Mouse (Mus musculus) bone marrow, adult 2 months (tissue): ENCODE results near the gene Foxn2. TPM values are rescaled to one million over a fixed set of nuclear protein-coding genes. Genes with fewer than 3 reads are reported as not detected.
"Not testable (repeated sequence)": the region's sequence is repeated elsewhere in the genome, so short reads cannot be mapped to it uniquely, and the experiment has no call there.

Source experiments
- H3K27ac ChIP-seq: fragments of 200-500 bp; 2 replicates; pipeline ENCODE4 v1.5.1; 2012; ENCODE audit warnings: low read depth, mild to moderate bottlenecking, control low read depth, inconsistent platforms, low read length; ENCODE audit not compliant: control insufficient read depth, poor library complexity, insufficient read depth
- H3K4me1 ChIP-seq: fragments of 200-500 bp; 2 replicates; pipeline ENCODE4 v1.6.1; 2011; ENCODE audit warnings: low read length; ENCODE audit not compliant: control insufficient read depth, insufficient read depth
- H3K4me3 ChIP-seq: fragments of 200-500 bp; replicated peaks from 2 replicates; pipeline ENCODE3; 2011; ENCODE audit warnings: mild to moderate bottlenecking, low read depth, low read length, control low read depth; ENCODE audit not compliant: control insufficient read depth
- CTCF ChIP-seq: fragments of 200-500 bp; IDR thresholded peaks from 2 replicates; pipeline ENCODE4 v1.5.1; 2011; ENCODE audit warnings: low read length, control low read depth; ENCODE audit not compliant: control insufficient read depth, insufficient read depth
- POLR2A ChIP-seq: fragments of 200-500 bp; IDR thresholded peaks from 2 replicates; pipeline ENCODE4 v1.6.1; 2011; ENCODE audit warnings: low read depth, mild to moderate bottlenecking, control low read depth, low read length, borderline replicate concordance; ENCODE audit not compliant: control insufficient read depth
- WGBS: fragments of 180-500 bp; shearing (Covaris S2); methylation state at CpG from one replicate; pipeline ENCODE4 v1.1.7; 2018; 5-methylcytosine and 5-hydroxymethylcytosine counted together
- polyA plus RNA-seq: library from polyadenylated mRNA; stranded (reverse); fragments of >200 nt; gene quantifications from 2 replicates; pipeline ENCODE4 v1.2.4, GENCODE M21; 2011; ENCODE audit warnings: low replicate concordance; ENCODE audit not compliant: missing spikeins, insufficient read depth, insufficient read length

Gene Foxn2
- polyA plus RNA-seq, 1 experiment = 7.4 TPM

GRCm38 (mm10) chr17:88459516-88459915, 19.0 kb downstream of the Foxn2 start:
- Histone ChIP-seq H3K4me1 (peaks cover 1% of the 10 kb centered on the region; the same call in 1 of the 2 replicates), H3K27ac (no peak overlapping the region), H3K4me3 (no peak overlapping the region)
- TF ChIP-seq CTCF (no peak), POLR2A (no peak)
- WGBS = 43% methylated on average over 2 of the region's 2 CpGs

GRCm38 (mm10) chr17:88459916-88460901, 19.7 kb downstream of the Foxn2 start:
- 72% methylated on average over 7 of the region's 7 CpGs for WGBS
- peaks cover 1% of the 10 kb centered on the region; the same call in 1 of the 2 replicates for H3K4me1 ChIP-seq
- no peak for TF ChIP-seq POLR2A
- H3K27ac ChIP-seq = peak overlapping the region; percentile 3; the same call in 1 of the 2 replicates
- H3K4me3 ChIP-seq = no peak overlapping the region

- H3K27ac ChIP-seq = no peak overlapping the region
- TF ChIP-seq CTCF = no peak
- TF ChIP-seq POLR2A = no peak
- 19% methylated on average over 5 of the region's 5 CpGs for WGBS
- no peak overlapping the region for H3K4me3 ChIP-seq
- H3K4me1 ChIP-seq = peaks cover 1% of the 10 kb centered on the region; the same call in 1 of the 2 replicates
These were observed 22.1 kb downstream of the Foxn2 start for GRCm38 (mm10) chr17:88462658-88463057.

GRCm38 (mm10) chr17:88466591-88466990, 26.1 kb downstream of the Foxn2 start:
- WGBS = 66% methylated on average over 1 of the region's 1 CpGs
- Histone ChIP-seq H3K4me1 (no peaks in the 10 kb centered on the region; the same call in 1 of the 2 replicates), H3K27ac (no peak overlapping the region), H3K4me3 (no peak overlapping the region)
- TF ChIP-seq POLR2A = no peak
- no peak for TF ChIP-seq CTCF

- TF ChIP-seq CTCF (no peak), POLR2A (no peak)
- Histone ChIP-seq H3K4me3 (no peak overlapping the region), H3K4me1 (no peaks in the 10 kb centered on the region; the same call in 1 of the 2 replicates), H3K27ac (no peak overlapping the region)
- 93% methylated on average over 6 of the region's 6 CpGs for WGBS
These were observed 27.2 kb downstream of the Foxn2 start for GRCm38 (mm10) chr17:88467696-88468095.

- H3K4me3 ChIP-seq, H3K4me1 ChIP-seq, H3K27ac ChIP-seq: not testable (repeated sequence)
- WGBS = 94% methylated on average over 5 of the region's 5 CpGs
These were observed 28.3 kb downstream of the Foxn2 start for GRCm38 (mm10) chr17:88468655-88469398.

- Histone ChIP-seq H3K4me3 (no peak overlapping the region), H3K27ac (no peak overlapping the region), H3K4me1 (no peaks in the 10 kb centered on the region; the same call in 1 of the 2 replicates)
- TF ChIP-seq CTCF (no peak), POLR2A (no peak)
- 57% methylated on average over 2 of the region's 2 CpGs for WGBS
These were observed 33.3 kb downstream of the Foxn2 start for GRCm38 (mm10) chr17:88473766-88474165.

- Histone ChIP-seq H3K4me3 (no peak overlapping the region), H3K4me1 (no peaks in the 10 kb centered on the region; the same call in 1 of the 2 replicates), H3K27ac (no peak overlapping the region)
- TF ChIP-seq CTCF (no peak), POLR2A (no peak)
- 85% methylated on average over 7 of the region's 7 CpGs for WGBS
These were observed 36.7 kb downstream of the Foxn2 start for GRCm38 (mm10) chr17:88477165-88477564.
